Mouse (Mus musculus): ENCODE measurements around the gene 5730409E04Rik. TPM values are rescaled to one million over a fixed set of nuclear protein-coding genes. Genes with fewer than 3 reads are reported as not detected.

The 5730409E04Rik gene
- total and polyA plus RNA-seq, 2 experiments from 2014 or later = 30.2 to 74.9 TPM

DNA sequence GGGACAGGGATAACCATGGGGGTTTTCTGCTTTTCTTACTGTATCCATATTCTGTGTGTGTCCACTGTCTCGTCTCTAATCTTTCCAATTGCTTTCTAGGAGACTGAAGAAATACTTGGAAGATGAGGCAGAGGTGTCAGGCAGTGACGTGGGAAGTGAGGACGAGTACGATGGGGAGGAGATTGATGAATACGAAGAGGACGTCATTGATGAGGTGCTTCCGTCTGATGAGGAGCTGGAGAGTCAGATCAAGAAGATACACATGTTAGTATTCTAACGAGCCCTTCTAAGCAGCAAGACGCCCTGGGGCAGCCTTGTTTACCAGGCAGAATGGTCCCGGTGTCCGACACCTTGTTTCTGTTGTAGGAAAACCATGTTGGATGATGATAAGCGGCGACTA lies 23.9 kb upstream of the 5730409E04Rik start:
- Histone ChIP-seq H3K27me3 (ENCODE audit: insufficient read depth, low read length) (no peaks in the 10 kb centered on the region), H3K36me3 (ENCODE audit: insufficient read depth, low read length) (0 out of 2 replicates have a peak, but pooled peaks cover 7% of the 10 kb centered on the region), H3K9me3 (ENCODE audit: low read length) (no peaks in the 10 kb centered on the region), H3K27ac (no peak overlapping the region), H3K4me1 (ENCODE audit: insufficient read depth, low read length) (no peaks in the 10 kb centered on the region), H3K4me2 (ENCODE audit: low read depth, low read length) (no peak overlapping the region), H3K4me3 (ENCODE audit: low read length) (no peak overlapping the region), H3K9ac (replicated peaks; ENCODE audit: low read length) (no peak overlapping the region)
- DNase-seq (ENCODE audit: low spot score) = no peak
- WGBS = 97% methylated on average over 13 of the region's 13 CpGs
- no peak for TF ChIP-seq CTCF (IDR thresholded peaks at IDR 0.05; ENCODE audit: low read depth)
- ATAC-seq = no peak

- TF ChIP-seq CTCF (IDR thresholded peaks at IDR 0.05; ENCODE audit: low read depth) = no peak
- H3K9me3 ChIP-seq (ENCODE audit: low read length) = no peaks in the 10 kb centered on the region
- H3K4me2 ChIP-seq (ENCODE audit: low read depth, low read length) = no peak overlapping the region
- 0 out of 2 replicates have a peak, but pooled peaks cover 4% of the 10 kb centered on the region for H3K36me3 ChIP-seq (ENCODE audit: insufficient read depth, low read length)
- no peak overlapping the region for H3K4me3 ChIP-seq (ENCODE audit: low read length)
- 88% methylated on average over 6 of the region's 6 CpGs for WGBS
- H3K4me1 ChIP-seq (ENCODE audit: insufficient read depth, low read length) = no peaks in the 10 kb centered on the region
- no peak overlapping the region for H3K9ac ChIP-seq (replicated peaks; ENCODE audit: low read length)
- ATAC-seq (no peak), DNase-seq (ENCODE audit: low spot score) (no peak)
- no peaks in the 10 kb centered on the region for H3K27me3 ChIP-seq (ENCODE audit: insufficient read depth, low read length)
- H3K27ac ChIP-seq = no peak overlapping the region
These were observed 17.6 kb upstream of the 5730409E04Rik start for GRCm38 (mm10) chr4:126592039-126592438.

- DNase-seq (ENCODE audit: low spot score) (peak; percentile 88), ATAC-seq (peak; percentile 49; the same call in 1 of the 2 replicates)
- Histone ChIP-seq H3K27me3 (ENCODE audit: insufficient read depth, low read length) (no peaks in the 10 kb centered on the region), H3K4me2 (ENCODE audit: low read depth, low read length) (no peak overlapping the region), H3K9me3 (ENCODE audit: low read length) (no peaks in the 10 kb centered on the region), H3K4me3 (ENCODE audit: low read length) (no peak overlapping the region), H3K36me3 (ENCODE audit: insufficient read depth, low read length) (no peaks in the 10 kb centered on the region), H3K9ac (replicated peaks; ENCODE audit: low read length) (no peak overlapping the region), H3K27ac (no peak overlapping the region), H3K4me1 (ENCODE audit: insufficient read depth, low read length) (peaks cover 7% of the 10 kb centered on the region; the same call in 1 of the 2 replicates)
- TF ChIP-seq CTCF (IDR thresholded peaks at IDR 0.05; ENCODE audit: low read depth) = peak; percentile 94
- 33% methylated on average over 8 of the region's 8 CpGs for WGBS
These were observed 9.5 kb upstream of the 5730409E04Rik start for GRCm38 (mm10) chr4:126599971-126600754.

- TF ChIP-seq CTCF (IDR thresholded peaks at IDR 0.05; ENCODE audit: low read depth) = no peak
- H3K36me3 ChIP-seq (ENCODE audit: insufficient read depth, low read length) = no peaks in the 10 kb centered on the region
- H3K4me2 ChIP-seq (ENCODE audit: low read depth, low read length) = peak overlapping the region; percentile 38
- ATAC-seq = peak; percentile 77; the same call in 1 of the 2 replicates
- peak overlapping the region; percentile 15; the same call in 1 of the 2 replicates for H3K9ac ChIP-seq (replicated peaks; ENCODE audit: low read length)
- no peak overlapping the region for H3K4me3 ChIP-seq (ENCODE audit: low read length)
- no peak overlapping the region for H3K27ac ChIP-seq
- H3K27me3 ChIP-seq (ENCODE audit: insufficient read depth, low read length) = no peaks in the 10 kb centered on the region
- 16% methylated on average over 20 of the region's 22 CpGs for WGBS
- peaks cover 7% of the 10 kb centered on the region; the same call in 1 of the 2 replicates for H3K4me1 ChIP-seq (ENCODE audit: insufficient read depth, low read length)
- no peaks in the 10 kb centered on the region for H3K9me3 ChIP-seq (ENCODE audit: low read length)
- peak; percentile 71 for DNase-seq (ENCODE audit: low spot score)
These were observed 7.8 kb upstream of the 5730409E04Rik start for GRCm38 (mm10) chr4:126601597-126602444.

DNA sequence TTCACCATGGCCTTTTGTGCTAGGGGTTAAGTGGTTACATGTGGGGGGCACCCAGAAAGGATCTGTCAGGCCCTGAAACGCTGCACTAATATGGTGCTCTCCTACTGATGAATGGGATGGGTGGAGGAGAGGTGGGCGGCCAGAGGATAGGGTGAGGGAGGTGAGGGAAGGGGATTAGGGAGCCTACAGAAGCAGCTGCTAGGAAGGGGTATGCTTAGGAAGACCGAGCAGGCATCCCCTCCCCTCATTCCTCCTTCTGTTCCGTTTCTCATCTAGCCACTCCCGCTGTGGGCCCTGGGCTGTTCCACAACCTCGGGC lies 7.2 kb upstream of the 5730409E04Rik start:
- ATAC-seq (no peak; the same call in 1 of the 2 replicates), DNase-seq (ENCODE audit: low spot score) (no peak)
- Histone ChIP-seq H3K4me2 (ENCODE audit: low read depth, low read length) (peak overlapping the region; percentile 38), H3K4me1 (ENCODE audit: insufficient read depth, low read length) (peaks cover 7% of the 10 kb centered on the region; the same call in 1 of the 2 replicates), H3K4me3 (ENCODE audit: low read length) (no peak overlapping the region), H3K9ac (replicated peaks; ENCODE audit: low read length) (peak overlapping the region; percentile 15; the same call in 1 of the 2 replicates), H3K36me3 (ENCODE audit: insufficient read depth, low read length) (no peaks in the 10 kb centered on the region), H3K9me3 (ENCODE audit: low read length) (no peaks in the 10 kb centered on the region), H3K27me3 (ENCODE audit: insufficient read depth, low read length) (no peaks in the 10 kb centered on the region), H3K27ac (no peak overlapping the region)
- TF ChIP-seq CTCF (IDR thresholded peaks at IDR 0.05; ENCODE audit: low read depth) = no peak
- WGBS = 13% methylated on average over 6 of the region's 6 CpGs

GRCm38 (mm10) chr4:126604141-126604540 lies 5.5 kb upstream of the 5730409E04Rik start:
- Histone ChIP-seq H3K9me3 (ENCODE audit: low read length) (no peaks in the 10 kb centered on the region), H3K9ac (replicated peaks; ENCODE audit: low read length) (no peak overlapping the region), H3K27ac (no peak overlapping the region), H3K4me1 (ENCODE audit: insufficient read depth, low read length) (peaks cover 7% of the 10 kb centered on the region; the same call in 1 of the 2 replicates), H3K4me3 (ENCODE audit: low read length) (no peak overlapping the region), H3K4me2 (ENCODE audit: low read depth, low read length) (no peak overlapping the region), H3K27me3 (ENCODE audit: insufficient read depth, low read length) (no peaks in the 10 kb centered on the region), H3K36me3 (ENCODE audit: insufficient read depth, low read length) (no peaks in the 10 kb centered on the region)
- no peak for DNase-seq (ENCODE audit: low spot score)
- no peak for TF ChIP-seq CTCF (IDR thresholded peaks at IDR 0.05; ENCODE audit: low read depth)
- no peak for ATAC-seq
- 87% methylated on average over 2 of the region's 2 CpGs for WGBS

Data from hindbrain, postnatal 0 days (tissue).